Comparison of ENCODE assay signal across 23 mouse cellular contexts in genomic region chr10:25779476-25779875, GRCm38 (mm10).
DNase-seq lines count a peak whose midpoint lies in the region; ATAC-seq lines count a peak whose summit lies in the region.
"Had no signal": no experiment of that assay in that cellular context is flagged by ENCODE, and none has a peak within 500 bp of the region (broad histone marks: within the 10 kb centered on the region; RNA-seq: fewer than 3 reads in every experiment).

No protein-coding gene starts in this region.

- no peaks in the 10 kb centered on the region for H3K9me3 ChIP-seq in heart, embryonic 11.5 days (replicated peaks; ENCODE audit: control insufficient read depth, low read length)

- DNase-seq in heart, adult 11 months = peak; percentile 58
- DNase-seq in R1 (ENCODE audit: low read depth, low spot score) = peak; percentile 61
- peak; percentile 33 for DNase-seq in ZHBTc4 (ENCODE audit: low read depth, low spot score)
- DNase-seq in left cerebral cortex, adult 8-10 months (ENCODE audit: low spot score in 2 of 2) = no peak
- no peak for DNase-seq in right cerebral cortex, postnatal 25 days
- DNase-seq: adrenal gland, adult 2 months; adrenal gland, adult 8-10 months; adrenal gland, postnatal 10 days; adrenal gland, postnatal 14 days; adrenal gland, postnatal 25 days; adrenal gland, postnatal 36 days; B cell, adult 2 months; cerebellum, adult 11 months; cerebellum, adult 11-12 months; cerebellum, adult 18-20 months; cerebellum, adult 2 months; cerebellum, adult 8-10 months had no signal

- no peak overlapping the region for H3K4me3 ChIP-seq in heart, embryonic 11.5 days (ENCODE audit: low read depth, low read length)

- H3K36me3 ChIP-seq in heart, embryonic 11.5 days (ENCODE audit: control insufficient read depth, insufficient read depth, low read length) = no peaks in the 10 kb centered on the region
- H3K36me3 ChIP-seq: G1E had no signal

- H3K9ac ChIP-seq in heart, embryonic 11.5 days (ENCODE audit: low read depth, low read length) = no peak overlapping the region

- H3K4me2 ChIP-seq in heart, embryonic 11.5 days = no peak overlapping the region

- no peak for ATAC-seq in heart, embryonic 11.5 days (replicated peaks; ENCODE audit: insufficient number of reproducible peaks, low FRiP score, low TSS enrichment)
- ATAC-seq: activated CD4-positive, CD25-positive, alpha-beta regulatory T cell, adult 4 months; CD4-positive, CD25-positive, alpha-beta regulatory T cell, adult 4 months; Patski had no signal

- H3K27me3 ChIP-seq in heart, embryonic 11.5 days (ENCODE audit: control insufficient read depth, insufficient read depth, low read length) = no peaks in the 10 kb centered on the region
- H3K27me3 ChIP-seq: CH12.LX, Patski had no signal

- no peaks in the 10 kb centered on the region for H3K4me1 ChIP-seq in heart, embryonic 11.5 days (ENCODE audit: control insufficient read depth, insufficient read depth, low read length)

- H3K27ac ChIP-seq in heart, embryonic 11.5 days (ENCODE audit: low read depth, low read length) = no peak overlapping the region

- 83% methylated on average over 4 of the region's 4 CpGs for WGBS in heart, embryonic 11.5 days (ENCODE audit: insufficient replicate concordance)

Comparison
In these comparisons a context has a peak if more than half of its experiments do, and no peak if none do; other contexts are left out.
1. DNase-seq: peak in heart, adult 11 months (single experiment), R1 (single experiment) and ZHBTc4 (single experiment); none in left cerebral cortex, adult 8-10 months (0 of 2) and right cerebral cortex, postnatal 25 days (single experiment).